Mouse (Mus musculus): ENCODE results near the gene Dhx30. TPM values are rescaled to one million over a fixed set of nuclear protein-coding genes. Genes with fewer than 3 reads are reported as not detected.

Gene Dhx30
- total RNA-seq, 2 experiments from 2014 or later, result 95.9 to 107 TPM

DNA sequence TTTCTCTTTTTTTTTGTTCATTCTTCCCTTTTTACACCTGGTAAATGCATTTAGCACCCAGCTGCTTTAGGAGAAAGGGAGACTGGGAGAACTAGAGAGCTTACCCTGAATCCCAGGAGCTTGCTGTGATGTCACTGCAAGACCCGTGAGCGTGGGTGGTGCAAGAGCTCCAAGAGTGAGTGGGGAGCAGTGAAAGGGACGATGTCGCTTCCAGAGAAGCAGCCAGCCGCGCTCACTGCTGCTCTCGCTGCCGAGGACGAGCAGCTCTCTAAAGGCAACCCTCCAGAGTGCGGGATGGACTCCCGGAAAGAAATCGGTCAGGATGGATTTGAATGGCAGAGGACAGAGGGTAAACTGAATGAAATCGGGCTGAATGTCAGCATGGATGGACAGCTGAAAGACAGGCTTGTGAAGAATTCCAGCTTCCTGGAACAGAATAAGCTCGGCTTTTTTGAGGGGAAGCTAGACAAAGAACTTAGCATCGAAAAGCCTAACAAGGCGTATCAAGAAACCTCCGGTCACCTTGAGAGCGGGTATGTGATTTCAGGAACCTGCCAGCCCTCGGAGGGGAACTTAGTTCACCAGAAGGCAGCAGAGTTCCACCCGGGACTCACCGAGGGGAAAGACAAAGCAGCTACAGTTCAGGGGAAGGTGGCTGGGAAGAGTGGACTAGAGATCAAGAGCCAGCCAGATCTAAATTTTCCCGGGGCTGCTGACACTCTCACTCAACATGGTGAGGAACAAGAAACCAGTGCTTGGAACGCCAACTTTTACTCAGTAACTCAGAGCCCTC lies 65.6 kb downstream of the Dhx30 start:
- peak in 1 of 2 experiments; percentile 18 for DNase-seq (ENCODE audit: low spot score in 2 of 2)

GRCm38 (mm10) chr9:110051184-110051583 lies 66.4 kb downstream of the Dhx30 start:
- peak in 1 of 2 experiments; percentile 10 for DNase-seq (ENCODE audit: low spot score in 2 of 2)

GRCm38 (mm10) chr9:110047857-110048256 lies 69.8 kb downstream of the Dhx30 start:
- no peak for DNase-seq (ENCODE audit: low spot score in 2 of 2)

DNA sequence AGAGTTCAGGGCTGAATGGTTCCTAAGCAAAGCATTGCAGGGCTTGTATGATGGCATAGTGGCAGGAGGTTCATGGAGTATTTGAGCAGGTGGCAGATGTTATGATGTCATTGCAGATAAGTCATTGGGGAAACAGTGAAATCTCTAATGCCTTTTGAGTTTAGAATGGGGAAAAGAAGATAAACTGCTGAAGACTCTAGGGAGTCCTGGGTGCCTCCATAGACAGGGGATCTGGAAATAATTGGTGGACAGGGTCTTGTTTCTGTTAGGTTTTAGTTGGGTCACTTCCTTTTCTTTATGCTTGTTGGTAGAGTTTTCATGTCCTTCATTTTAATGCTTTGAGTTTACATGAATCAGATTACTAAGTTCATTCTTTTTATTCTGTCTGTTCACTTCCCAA lies 70.4 kb downstream of the Dhx30 start:
- DNase-seq (ENCODE audit: low spot score in 2 of 2), result no peak

DNA sequence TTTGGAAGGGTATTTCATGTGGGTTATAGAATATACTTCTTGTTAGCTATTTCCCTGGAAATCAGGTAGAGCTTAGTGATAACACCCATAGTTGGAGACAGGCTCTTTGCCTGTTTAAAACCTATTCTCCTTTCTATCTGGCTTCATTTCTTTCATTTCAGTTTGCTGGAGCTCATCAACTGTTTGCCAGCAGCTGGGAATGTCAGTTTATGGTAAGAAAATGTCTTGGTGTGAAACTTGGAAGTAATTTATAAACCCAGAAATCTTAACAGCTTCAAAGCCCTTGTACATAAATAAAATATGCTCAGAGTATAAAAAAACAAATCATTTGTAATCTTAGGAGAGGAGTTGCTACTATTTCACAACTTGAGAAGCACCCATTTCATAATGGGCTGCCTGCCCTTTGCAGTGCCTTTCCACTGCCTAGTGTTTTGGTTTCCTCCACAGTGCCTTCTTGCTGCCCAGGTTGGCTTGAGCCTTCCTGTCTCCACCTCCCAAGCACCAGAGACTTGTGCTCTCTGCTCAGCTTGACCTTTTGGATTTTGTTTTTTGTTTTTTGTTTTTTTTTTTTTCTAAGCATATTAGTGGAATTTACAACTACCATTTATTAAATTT lies 71.8 kb downstream of the Dhx30 start:
- no peak for DNase-seq (ENCODE audit: low spot score in 2 of 2)

- DNase-seq (ENCODE audit: low spot score in 2 of 2), result no peak
Measured at GRCm38 (mm10) chr9:110044373-110044772, 73.3 kb downstream of the Dhx30 start.

- peak in 1 of 2 experiments; percentile 15 for DNase-seq (ENCODE audit: low spot score in 2 of 2)
Measured at GRCm38 (mm10) chr9:110038485-110038884, 79.1 kb downstream of the Dhx30 start.

- DNase-seq (ENCODE audit: low spot score in 2 of 2), result no peak
Measured at GRCm38 (mm10) chr9:110037895-110038294, 79.7 kb downstream of the Dhx30 start.

- DNase-seq (ENCODE audit: low spot score in 2 of 2), result no peak
Measured at GRCm38 (mm10) chr9:110035091-110035490, 82.5 kb downstream of the Dhx30 start.

Other genes starting within 250 kb of the Dhx30 start
- 10 to 100 TPM; 10.9 to 14.1 TPM for gene Cdc25a, start 242.3 kb downstream of the Dhx30 start, total RNA-seq (2021)
- gene Map4, start 186.4 kb downstream of the Dhx30 start, total RNA-seq (2021), result 10 to 100 TPM; 79.0 to 91.6 TPM
- gene Smarcc1, start 122 bp downstream of the Dhx30 start, total RNA-seq (2021), result 10 to 100 TPM; 39.4 to 52.7 TPM
- 10 to 100 TPM; 13.3 to 22.4 TPM for gene Cspg5, start 126.0 kb upstream of the Dhx30 start, total RNA-seq (2021)
- 1 to 10 TPM; 6.1 to 7.7 TPM for gene Elp6, start 187.3 kb upstream of the Dhx30 start, total RNA-seq (2021)
- gene Scap, start 215.5 kb upstream of the Dhx30 start, total RNA-seq (2021), result 100 to 1,000 TPM in 1 of 2 experiments, 10 to 100 TPM in 1; 63.2 to 118 TPM